Mouse (Mus musculus) cerebellum, postnatal 14 days (tissue): ENCODE results near the gene Celf5.

ENCODE experiments used
- DNase-seq, 2 experiments: peaks; one replicate each; pipeline ENCODE4 v3.0.0; 2021; ENCODE audit warnings: mixed read lengths in 2 of 2

The Celf5 gene

DNA sequence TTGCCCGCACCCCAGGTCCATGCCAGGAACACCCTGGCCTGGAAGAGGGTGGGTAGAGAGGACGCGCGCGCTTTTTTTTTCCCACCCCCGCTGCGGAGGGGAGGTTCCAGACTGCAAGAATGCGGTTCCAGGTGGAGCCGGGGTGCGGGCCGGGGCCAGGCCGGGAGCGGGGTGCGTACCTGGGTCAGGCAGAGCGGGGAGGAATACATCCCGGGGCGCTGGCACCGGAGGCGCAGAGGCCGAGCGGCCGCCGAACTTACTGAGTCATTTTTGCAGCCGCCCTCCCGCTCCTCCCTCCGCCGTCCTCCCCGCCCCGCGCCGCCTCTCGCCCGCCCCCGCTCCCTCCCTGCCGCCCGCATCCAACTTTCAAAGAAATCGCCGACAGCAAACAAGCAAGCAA is 55.6 kb downstream of the Celf5 start:
- peak; percentile 79 to 80 for DNase-seq

- peak; percentile 62 to 80 for DNase-seq
These were observed 56.3 kb downstream of the Celf5 start for GRCm38 (mm10) chr10:81426081-81426671.

DNA sequence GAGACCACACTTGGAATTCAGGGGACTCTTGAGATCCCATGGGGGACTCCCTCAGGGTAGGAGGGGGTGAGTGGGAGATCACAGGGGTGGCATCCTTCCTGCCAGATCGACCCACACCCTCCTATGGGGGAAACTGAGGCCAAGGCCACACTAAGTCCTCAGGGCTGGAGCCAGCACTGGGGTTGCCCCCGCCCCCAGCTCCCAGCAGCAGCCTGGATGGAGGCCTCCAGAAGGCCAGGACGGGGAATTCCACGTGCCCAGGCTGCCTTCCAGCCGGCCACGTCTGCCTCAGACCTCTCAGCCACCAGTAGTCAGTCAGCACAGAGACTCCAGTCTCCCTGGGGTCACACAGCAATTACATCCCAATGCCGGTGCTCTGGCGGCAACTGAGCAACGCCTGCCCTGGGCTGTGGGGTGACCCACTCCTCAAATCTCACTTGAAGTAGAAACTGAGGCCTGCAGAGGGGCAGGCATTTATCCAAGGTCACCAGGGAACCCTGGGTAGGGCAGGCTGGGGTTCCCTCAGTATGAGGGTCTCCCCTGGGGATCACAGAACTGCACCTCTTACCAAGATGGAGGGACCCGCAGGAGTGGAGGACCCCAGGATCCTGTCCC is 57.2 kb downstream of the Celf5 start:
- peak; percentile 64 to 66 for DNase-seq

DNA sequence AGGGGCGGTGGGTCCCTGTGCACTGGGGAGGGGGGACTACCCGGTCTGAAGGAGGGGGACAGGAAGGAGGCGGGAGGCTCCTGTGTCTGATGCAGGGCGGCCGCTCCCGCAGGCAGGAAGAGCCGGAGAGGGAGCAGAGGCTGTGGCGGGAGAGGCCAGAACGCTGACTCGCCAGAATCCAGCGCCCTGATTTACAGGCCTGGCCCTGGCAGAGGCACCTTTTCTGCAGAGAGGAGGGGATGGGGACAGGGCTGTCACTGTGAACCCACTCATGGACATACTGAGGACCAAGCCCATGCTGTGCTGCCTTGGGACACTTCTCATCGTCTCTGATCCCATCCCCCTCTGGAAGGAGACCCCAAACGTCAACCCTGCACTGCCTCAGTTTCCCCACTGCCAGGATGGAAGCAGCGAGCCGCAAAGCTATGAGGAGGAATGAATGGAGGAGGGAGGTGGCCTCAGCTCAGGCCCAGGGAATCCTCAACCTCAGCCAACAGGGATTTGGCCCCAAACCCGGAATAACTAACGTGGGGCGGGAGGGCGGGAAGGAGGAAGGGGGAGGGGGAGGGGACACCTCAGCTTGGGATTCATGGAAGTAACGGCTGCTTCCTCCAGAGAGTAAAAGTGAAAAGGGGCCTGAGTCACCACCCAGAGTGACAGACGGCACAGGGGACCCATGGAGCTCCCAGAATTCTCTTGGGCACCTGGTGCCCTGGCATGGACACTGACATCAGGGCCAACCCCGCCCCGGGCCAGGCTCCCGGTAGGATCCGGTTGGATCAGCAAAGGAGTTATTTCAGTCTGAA is 58.1 kb downstream of the Celf5 start:
- peak; percentile 84 to 86 for DNase-seq

- peak; percentile 20 to 34 for DNase-seq
These were observed 58.8 kb downstream of the Celf5 start for GRCm38 (mm10) chr10:81423476-81424245.

DNA sequence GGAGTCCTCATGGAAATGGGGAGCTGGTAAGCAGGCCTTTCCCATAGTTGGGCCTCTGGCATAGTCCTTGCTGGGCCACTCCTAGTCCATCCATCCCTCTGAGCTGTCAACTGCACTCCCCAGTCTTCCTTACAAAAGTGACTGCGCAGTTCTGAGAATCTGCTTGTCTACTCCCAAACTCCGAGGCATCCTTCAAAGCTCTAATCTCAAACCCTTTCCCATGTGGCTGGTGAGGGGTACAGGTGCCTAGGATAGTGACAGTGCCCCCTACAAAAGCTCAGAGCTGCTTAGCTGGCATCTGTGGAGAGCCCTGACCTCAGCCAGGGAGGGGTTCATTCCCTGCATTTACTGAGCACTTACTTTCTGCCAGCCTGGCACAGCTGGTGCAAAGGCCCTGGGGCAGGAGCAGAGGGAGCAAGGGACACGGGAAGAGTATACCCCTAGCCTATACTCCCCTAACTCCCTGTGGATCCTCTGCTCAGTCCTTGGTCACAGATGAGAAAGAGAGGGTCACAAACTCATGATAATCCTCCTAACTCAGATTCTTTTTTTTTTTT is 59.8 kb downstream of the Celf5 start:
- DNase-seq, result peak in 1 of 2 experiments; percentile 24

GRCm38 (mm10) chr10:81422191-81422590 is 60.3 kb downstream of the Celf5 start:
- DNase-seq, result peak; percentile 24 to 26

DNA sequence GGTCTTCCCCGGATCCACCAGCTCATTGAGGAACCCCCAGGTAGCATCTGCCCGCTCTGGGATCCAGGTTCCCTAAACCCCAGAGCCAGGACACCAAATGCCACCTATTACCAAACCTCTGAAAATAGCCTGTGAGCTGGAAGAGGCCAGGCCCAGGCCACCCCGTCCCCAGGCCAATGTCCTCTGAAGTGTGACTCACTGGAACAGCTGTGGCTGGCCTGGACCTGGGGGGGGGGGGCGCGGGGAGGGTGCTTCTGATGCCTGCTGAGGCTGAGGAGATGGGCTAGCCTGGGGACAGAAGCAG is 60.8 kb downstream of the Celf5 start:
- DNase-seq, result no peak

- peak; percentile 17 to 20 for DNase-seq
These were observed 61.3 kb downstream of the Celf5 start for GRCm38 (mm10) chr10:81421041-81421796.

GRCm38 (mm10) chr10:81420191-81420767 is 62.2 kb downstream of the Celf5 start:
- DNase-seq, result peak; percentile 77 to 82

GRCm38 (mm10) chr10:81419111-81419928 is 63.2 kb downstream of the Celf5 start:
- DNase-seq, result peak; percentile 27 to 34

GRCm38 (mm10) chr10:81418216-81419070 is 64.1 kb downstream of the Celf5 start:
- peak; percentile 24 to 35 for DNase-seq

- DNase-seq, result peak in 1 of 2 experiments; percentile 44
These were observed 65.0 kb downstream of the Celf5 start for GRCm38 (mm10) chr10:81417227-81418215.

DNA sequence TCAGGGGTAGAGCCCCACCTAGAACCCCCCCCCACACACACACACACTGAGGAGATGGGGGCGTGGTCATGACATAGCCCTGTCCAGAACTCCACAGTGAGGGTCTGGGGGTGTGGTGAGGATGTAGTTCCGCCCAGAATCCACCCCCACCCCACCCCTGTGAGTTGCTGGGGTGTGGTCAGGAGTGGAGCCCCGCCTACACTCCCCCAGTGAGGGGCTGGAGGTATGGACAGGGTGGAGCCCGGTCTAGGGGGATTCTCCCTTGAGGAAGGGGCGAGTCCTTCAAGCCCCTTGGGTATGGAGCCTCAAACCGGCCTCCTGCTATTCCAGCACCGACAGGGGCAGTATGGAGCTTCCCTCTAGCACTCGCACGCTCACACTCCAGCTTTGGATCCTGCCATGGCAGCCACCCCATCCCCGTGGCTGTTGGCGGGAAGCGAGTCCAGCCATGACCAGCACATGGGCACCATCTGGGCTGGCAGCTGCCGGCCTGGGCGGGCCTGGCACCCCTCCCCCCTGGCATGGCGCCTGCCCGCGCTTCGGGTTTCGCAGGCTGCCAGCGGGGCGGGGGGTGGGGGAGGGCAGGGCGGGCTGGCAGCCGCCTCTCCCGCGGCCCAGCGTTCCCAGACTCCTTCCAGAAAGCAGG is 65.8 kb downstream of the Celf5 start:
- DNase-seq, result peak; percentile 97 to 98

DNA sequence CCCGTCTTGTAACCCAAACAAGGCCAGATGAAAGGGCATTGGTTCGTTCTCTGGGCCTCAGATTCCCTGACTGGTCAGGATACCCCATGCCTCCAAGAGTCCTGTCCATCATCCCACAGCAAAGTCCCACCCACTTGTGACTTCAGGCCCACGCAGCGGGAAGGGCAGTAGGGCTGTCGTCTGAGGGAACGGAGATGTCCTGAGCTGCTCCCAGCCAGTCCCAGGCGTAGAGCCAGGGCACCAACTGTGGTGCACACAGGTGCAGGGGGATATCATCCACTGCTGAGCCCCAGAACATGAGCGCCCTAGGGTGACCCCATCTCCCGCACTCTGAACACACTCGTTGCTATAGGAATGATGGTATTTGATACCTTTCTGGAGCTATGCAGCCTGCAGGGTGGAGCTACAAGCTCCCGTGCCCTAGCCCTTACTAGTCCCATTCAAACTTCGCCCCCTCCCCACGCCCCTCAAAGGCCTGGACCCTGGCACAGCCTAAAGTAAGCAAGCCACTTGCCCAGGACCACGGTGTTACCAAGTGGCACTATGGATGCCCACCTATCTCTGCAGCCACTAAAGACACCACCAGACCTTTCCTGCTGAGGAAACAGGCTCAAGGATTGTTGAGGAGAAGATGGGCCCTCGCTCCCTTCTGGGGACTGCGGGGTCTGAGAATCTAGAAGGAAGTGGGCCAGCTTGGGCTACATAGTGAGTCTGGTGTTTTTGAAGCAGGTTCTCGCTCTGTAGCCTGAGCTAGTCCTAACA is 66.8 kb downstream of the Celf5 start:
- peak; percentile 68 to 71 for DNase-seq

DNA sequence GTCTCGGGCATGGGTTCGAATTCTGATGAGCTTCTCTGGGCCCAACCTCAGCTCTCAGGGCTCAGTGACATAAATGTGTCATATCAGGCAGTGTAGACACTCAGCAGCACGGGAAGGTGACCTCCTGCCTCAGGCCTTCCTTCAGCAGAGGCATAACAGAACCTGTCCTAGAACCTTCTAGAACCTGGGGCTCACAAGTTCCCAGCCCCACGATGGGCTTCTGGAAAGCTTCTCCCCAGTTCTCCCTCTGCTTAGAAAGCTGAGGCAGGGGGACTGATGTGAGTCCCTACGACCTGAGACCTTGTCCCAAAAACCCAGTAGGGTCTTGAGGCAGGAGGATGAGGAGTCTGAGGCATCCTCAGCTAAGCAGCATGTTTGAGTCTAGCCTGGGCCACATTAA is 67.4 kb downstream of the Celf5 start:
- DNase-seq, result no peak

DNA sequence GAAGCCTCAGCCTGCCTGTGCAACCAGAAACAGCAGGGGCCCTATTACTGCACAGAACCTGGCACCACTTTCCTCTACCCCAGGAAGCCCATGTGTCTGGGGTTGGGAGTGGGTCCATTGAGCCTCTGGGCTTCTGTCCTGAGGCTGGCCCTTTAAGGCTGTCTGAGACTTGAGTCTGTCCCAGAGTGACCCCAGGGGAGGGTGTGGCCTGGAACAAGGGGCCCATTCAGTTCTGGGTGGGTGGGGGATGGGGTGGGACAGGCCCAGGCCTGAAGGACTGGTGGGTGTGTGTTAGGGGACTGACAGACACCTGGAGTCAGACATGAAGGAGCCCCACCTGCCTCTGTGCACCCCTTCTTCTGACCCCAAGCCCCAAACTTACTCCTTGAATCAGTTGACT is 67.8 kb downstream of the Celf5 start:
- DNase-seq, result peak in 1 of 2 experiments; percentile 59
